Comparison of ENCODE assay signal across 8 mouse cellular contexts in genomic region chr9:69290881-69291450, GRCm38 (mm10).
DNase-seq lines count a peak whose midpoint lies in the region; ATAC-seq and TF ChIP-seq lines count a peak whose summit lies in the region.

No protein-coding gene starts in this region.

- H3K9me3 ChIP-seq in heart, embryonic 13.5 days, result no peaks in the 10 kb centered on the region
- H3K9me3 ChIP-seq in kidney, postnatal 0 days (replicated peaks; ENCODE audit: low read length), result no peaks in the 10 kb centered on the region
- H3K9me3 ChIP-seq in stomach, embryonic 14.5 days (ENCODE audit: control insufficient read depth, low read depth, low read length), result no peaks in the 10 kb centered on the region

- 1% methylated on average over 29 of the region's 29 CpGs for WGBS in heart, embryonic 13.5 days
- WGBS in kidney, postnatal 0 days, result 1% methylated on average over 29 of the region's 29 CpGs
- WGBS in macrophage (ENCODE audit: missing documents), result 5% methylated on average over 29 of the region's 29 CpGs
- WGBS in stomach, embryonic 14.5 days, result 3% methylated on average over 29 of the region's 29 CpGs

- no peak for TF ChIP-seq CTCF in kidney, postnatal 0 days (IDR thresholded peaks at IDR 0.05; ENCODE audit: low read depth)

- H3K27me3 ChIP-seq in heart, embryonic 13.5 days (replicated peaks), result peaks cover 40% of the 10 kb centered on the region
- no peaks in the 10 kb centered on the region for H3K27me3 ChIP-seq in kidney, postnatal 0 days (ENCODE audit: insufficient read depth, low read length)
- H3K27me3 ChIP-seq in stomach, embryonic 14.5 days (ENCODE audit: control insufficient read depth, insufficient read depth, low read length), result peaks cover 3% of the 10 kb centered on the region; the same call in 1 of the 2 replicates

- DNase-seq in right cerebral cortex, adult 2 months (ENCODE audit: low spot score in 2 of 2), result peak; percentile 15 to 23
- no peak for DNase-seq in right cerebral cortex, postnatal 36 days (ENCODE audit: low spot score in 2 of 2)
- DNase-seq in cerebellum, postnatal 36 days, result peak; percentile 61 to 66
- peak; percentile 29 for DNase-seq in kidney, postnatal 0 days (ENCODE audit: low spot score)
- DNase-seq in layer of hippocampus, postnatal 25 days (ENCODE audit: extremely low spot score in 1 of 2, low spot score in 1 of 2), result no peak

- H3K27ac ChIP-seq in heart, embryonic 13.5 days (replicated peaks), result no peak overlapping the region
- peak overlapping the region; percentile 82; the same call in 1 of the 2 replicates for H3K27ac ChIP-seq in kidney, postnatal 0 days
- H3K27ac ChIP-seq in macrophage, result no peak overlapping the region
- H3K27ac ChIP-seq in stomach, embryonic 14.5 days (ENCODE audit: low read length), result no peak overlapping the region

- H3K4me2 ChIP-seq in heart, embryonic 13.5 days, result peak overlapping the region; percentile 96
- H3K4me2 ChIP-seq in kidney, postnatal 0 days (ENCODE audit: low read length), result peak overlapping the region; percentile 95
- peak overlapping the region; percentile 96 for H3K4me2 ChIP-seq in stomach, embryonic 14.5 days (replicated peaks; ENCODE audit: low read depth, low read length)

- ATAC-seq in heart, embryonic 13.5 days (ENCODE audit: extremely low read depth, insufficient number of reproducible peaks, low FRiP score, low TSS enrichment), result no peak
- ATAC-seq in kidney, postnatal 0 days (replicated peaks; ENCODE audit: low FRiP score, low read depth), result no peak
- no peak for ATAC-seq in stomach, embryonic 14.5 days (ENCODE audit: insufficient number of reproducible peaks, insufficient read depth, low FRiP score, low read depth)

- peaks cover 21% of the 10 kb centered on the region for H3K4me1 ChIP-seq in heart, embryonic 13.5 days
- peaks cover 10% of the 10 kb centered on the region; the same call in 1 of the 2 replicates for H3K4me1 ChIP-seq in kidney, postnatal 0 days (replicated peaks; ENCODE audit: insufficient read depth, low read length)
- peaks cover 16% of the 10 kb centered on the region for H3K4me1 ChIP-seq in stomach, embryonic 14.5 days (ENCODE audit: control insufficient read depth, insufficient read depth, low read length)

- H3K79me2 ChIP-seq in macrophage (ENCODE audit: inconsistent target), result peaks cover 22% of the 10 kb centered on the region; the same call in 1 of the 2 replicates

- H3K4me3 ChIP-seq in heart, embryonic 13.5 days, result peak overlapping the region; percentile 77
- H3K4me3 ChIP-seq in kidney, postnatal 0 days (replicated peaks; ENCODE audit: low read depth, low read length), result peak overlapping the region; percentile 79
- peak overlapping the region; percentile 40 for H3K4me3 ChIP-seq in macrophage (ENCODE audit: inconsistent target)
- peak overlapping the region; percentile 60 for H3K4me3 ChIP-seq in stomach, embryonic 14.5 days (ENCODE audit: low read depth, low read length)

- peak overlapping the region; percentile 87 for H3K9ac ChIP-seq in heart, embryonic 13.5 days
- peak overlapping the region; percentile 77 for H3K9ac ChIP-seq in kidney, postnatal 0 days (ENCODE audit: low read depth, low read length)
- H3K9ac ChIP-seq in stomach, embryonic 14.5 days (replicated peaks; ENCODE audit: low read depth, low read length), result no peak overlapping the region

- no peaks in the 10 kb centered on the region for H3K36me3 ChIP-seq in heart, embryonic 13.5 days
- no peaks in the 10 kb centered on the region for H3K36me3 ChIP-seq in kidney, postnatal 0 days (ENCODE audit: insufficient read depth, low read length)
- H3K36me3 ChIP-seq in macrophage (ENCODE audit: inconsistent target), result no peaks in the 10 kb centered on the region
- no peaks in the 10 kb centered on the region for H3K36me3 ChIP-seq in stomach, embryonic 14.5 days (ENCODE audit: control insufficient read depth, insufficient read depth, low read length)

Comparison
In these comparisons a context has a peak if more than half of its experiments do, and no peak if none do; other contexts are left out.
1. DNase-seq: peak in right cerebral cortex, adult 2 months (2 of 2), cerebellum, postnatal 36 days (2 of 2) and kidney, postnatal 0 days (single experiment); none in right cerebral cortex, postnatal 36 days (0 of 2) and layer of hippocampus, postnatal 25 days (0 of 2).
2. Peak in every context shown above with its lines, with median percentiles within 50 percentile points of each other: H3K4me2 ChIP-seq and H3K4me3 ChIP-seq.